In genomic region chr16:10088461-10089353, GRCm38 (mm10) we compare ENCODE assay signal across 8 mouse cellular contexts.
DNase-seq lines count a peak whose midpoint lies in the region; ATAC-seq and TF ChIP-seq lines count a peak whose summit lies in the region.

No protein-coding gene starts in this region.

- H3K36me3 ChIP-seq in testis, adult 2 months (ENCODE audit: control insufficient read depth, insufficient read depth, low read length), result no peaks in the 10 kb centered on the region
- no peaks in the 10 kb centered on the region for H3K36me3 ChIP-seq in forebrain, embryonic 14.5 days (ENCODE audit: control insufficient read depth, insufficient read depth, low read length)
- no peaks in the 10 kb centered on the region for H3K36me3 ChIP-seq in neural tube, embryonic 14.5 days (ENCODE audit: control insufficient read depth, insufficient read depth, low read length)
- no peaks in the 10 kb centered on the region for H3K36me3 ChIP-seq in thymus, adult 2 months (ENCODE audit: control insufficient read depth, insufficient read depth, low read length)

- H3K9ac ChIP-seq in forebrain, embryonic 14.5 days (ENCODE audit: low read length), result no peak overlapping the region
- no peak overlapping the region for H3K9ac ChIP-seq in neural tube, embryonic 14.5 days (replicated peaks; ENCODE audit: low read depth, low read length)

- ATAC-seq in forebrain, embryonic 14.5 days, result peak; percentile 75
- ATAC-seq in neural tube, embryonic 14.5 days (ENCODE audit: low read depth), result peak; percentile 71; the same call in 1 of the 2 replicates

- no peak for TF ChIP-seq POLR2A in testis, adult 2 months (IDR thresholded peaks at IDR 0.05; ENCODE audit: control insufficient read depth, low read depth, low read length)
- no peak for TF ChIP-seq POLR2A in thymus, adult 2 months (IDR thresholded peaks at IDR 0.05; ENCODE audit: control insufficient read depth, extremely low read depth, insufficient read depth, low read length, poor library complexity)

- no peaks in the 10 kb centered on the region for H3K27me3 ChIP-seq in testis, adult 2 months (ENCODE audit: control insufficient read depth, insufficient read depth, low read length)
- H3K27me3 ChIP-seq in forebrain, embryonic 14.5 days (replicated peaks; ENCODE audit: control insufficient read depth, insufficient read depth, low read length), result no peaks in the 10 kb centered on the region
- H3K27me3 ChIP-seq in neural tube, embryonic 14.5 days (ENCODE audit: control insufficient read depth, insufficient read depth, low read length), result no peaks in the 10 kb centered on the region
- no peaks in the 10 kb centered on the region for H3K27me3 ChIP-seq in thymus, adult 2 months (ENCODE audit: control insufficient read depth, insufficient read depth, low read length)

- TF ChIP-seq CTCF in testis, adult 2 months (IDR thresholded peaks at IDR 0.05; ENCODE audit: control insufficient read depth, insufficient read depth, insufficient replicate concordance, low read depth, low read length), result peak; percentile 3; the same call in 1 of the 2 replicates
- no peak for TF ChIP-seq CTCF in thymus, adult 2 months (IDR thresholded peaks at IDR 0.05; ENCODE audit: borderline replicate concordance, control insufficient read depth, extremely low read depth, insufficient read depth, low read length, poor library complexity)

- peak; percentile 16 to 37 for DNase-seq in cerebellum, adult 18-20 months
- no peak for DNase-seq in cerebellum, adult 11 months
- no peak for DNase-seq in testis, postnatal 10 days (ENCODE audit: low spot score)
- peak; percentile 87 for DNase-seq in forebrain, embryonic 14.5 days (ENCODE audit: low spot score)
- DNase-seq in large intestine, adult 2 months (ENCODE audit: low read depth, low spot score), result peak; percentile 24
- DNase-seq in thymus, adult 2 months, result no peak

- H3K27ac ChIP-seq in testis, adult 2 months (ENCODE audit: control insufficient read depth, insufficient read depth, low read depth, low read length), result no peak overlapping the region
- H3K27ac ChIP-seq in forebrain, embryonic 14.5 days (ENCODE audit: low read depth, low read length), result no peak overlapping the region
- H3K27ac ChIP-seq in neural tube, embryonic 14.5 days (ENCODE audit: low read depth, low read length), result no peak overlapping the region
- H3K27ac ChIP-seq in thymus, adult 2 months (ENCODE audit: control insufficient read depth, insufficient read depth, low read length), result no peak overlapping the region

- H3K4me3 ChIP-seq in testis, adult 2 months (ENCODE audit: control insufficient read depth, low read depth, low read length), result no peak overlapping the region
- no peak overlapping the region for H3K4me3 ChIP-seq in forebrain, embryonic 14.5 days (ENCODE audit: low read depth, low read length)
- H3K4me3 ChIP-seq in neural tube, embryonic 14.5 days (ENCODE audit: low read depth, low read length), result no peak overlapping the region
- H3K4me3 ChIP-seq in thymus, adult 2 months (ENCODE audit: control insufficient read depth, insufficient read depth, low read length), result no peak overlapping the region

- no peak overlapping the region for H3K4me2 ChIP-seq in forebrain, embryonic 14.5 days (ENCODE audit: low read length)
- H3K4me2 ChIP-seq in neural tube, embryonic 14.5 days (ENCODE audit: low read depth, low read length), result no peak overlapping the region

- WGBS in forebrain, embryonic 14.5 days, result 57% methylated on average over 18 of the region's 18 CpGs
- WGBS in large intestine, adult 2 months, result 55% methylated on average over 18 of the region's 18 CpGs
- 60% methylated on average over 18 of the region's 18 CpGs for WGBS in neural tube, embryonic 14.5 days
- 68% methylated on average over 18 of the region's 18 CpGs for WGBS in thymus, adult 2 months

- H3K9me3 ChIP-seq in forebrain, embryonic 14.5 days (replicated peaks; ENCODE audit: control insufficient read depth, low read length), result no peaks in the 10 kb centered on the region
- H3K9me3 ChIP-seq in neural tube, embryonic 14.5 days (ENCODE audit: control insufficient read depth, low read length), result no peaks in the 10 kb centered on the region

- H3K4me1 ChIP-seq in testis, adult 2 months (ENCODE audit: control insufficient read depth, insufficient read depth, low read length), result peaks cover 4% of the 10 kb centered on the region; the same call in 1 of the 2 replicates
- no peaks in the 10 kb centered on the region for H3K4me1 ChIP-seq in forebrain, embryonic 14.5 days (ENCODE audit: control insufficient read depth, insufficient read depth, low read length)
- no peaks in the 10 kb centered on the region for H3K4me1 ChIP-seq in neural tube, embryonic 14.5 days (ENCODE audit: control insufficient read depth, insufficient read depth, low read length)
- no peaks in the 10 kb centered on the region for H3K4me1 ChIP-seq in thymus, adult 2 months (replicated peaks; ENCODE audit: control insufficient read depth, insufficient read depth, low read length)

Comparison
In these comparisons a context has a peak if more than half of its experiments do, and no peak if none do; other contexts are left out.
1. DNase-seq: peak in cerebellum, adult 18-20 months (2 of 2), forebrain, embryonic 14.5 days (single experiment) and large intestine, adult 2 months (single experiment); none in cerebellum, adult 11 months (single experiment), testis, postnatal 10 days (single experiment) and thymus, adult 2 months (single experiment).